Mouse (Mus musculus) pancreas, adult 10 weeks (tissue): Measurements from ENCODE around the gene Ndufs1. TPM values are rescaled to one million over a fixed set of nuclear protein-coding genes. Genes with fewer than 3 reads are reported as not detected.

Experiments
- polyA plus RNA-seq: library from polyadenylated mRNA; stranded (reverse); fragments of 350-450 nt; fragmentation: Illumina TruSeq; extraction: RNeasy Lipid Tissue Mini Kit (QIAGEN cat#74804); gene quantifications from one replicate; pipeline ENCODE4 v1.2.3, GENCODE M21; 2015; ENCODE audit warnings: low read depth, low replicate concordance; ENCODE audit not compliant: insufficient read depth

Ndufs1 gene
- polyA plus RNA-seq: 20.1 TPM

DNA sequence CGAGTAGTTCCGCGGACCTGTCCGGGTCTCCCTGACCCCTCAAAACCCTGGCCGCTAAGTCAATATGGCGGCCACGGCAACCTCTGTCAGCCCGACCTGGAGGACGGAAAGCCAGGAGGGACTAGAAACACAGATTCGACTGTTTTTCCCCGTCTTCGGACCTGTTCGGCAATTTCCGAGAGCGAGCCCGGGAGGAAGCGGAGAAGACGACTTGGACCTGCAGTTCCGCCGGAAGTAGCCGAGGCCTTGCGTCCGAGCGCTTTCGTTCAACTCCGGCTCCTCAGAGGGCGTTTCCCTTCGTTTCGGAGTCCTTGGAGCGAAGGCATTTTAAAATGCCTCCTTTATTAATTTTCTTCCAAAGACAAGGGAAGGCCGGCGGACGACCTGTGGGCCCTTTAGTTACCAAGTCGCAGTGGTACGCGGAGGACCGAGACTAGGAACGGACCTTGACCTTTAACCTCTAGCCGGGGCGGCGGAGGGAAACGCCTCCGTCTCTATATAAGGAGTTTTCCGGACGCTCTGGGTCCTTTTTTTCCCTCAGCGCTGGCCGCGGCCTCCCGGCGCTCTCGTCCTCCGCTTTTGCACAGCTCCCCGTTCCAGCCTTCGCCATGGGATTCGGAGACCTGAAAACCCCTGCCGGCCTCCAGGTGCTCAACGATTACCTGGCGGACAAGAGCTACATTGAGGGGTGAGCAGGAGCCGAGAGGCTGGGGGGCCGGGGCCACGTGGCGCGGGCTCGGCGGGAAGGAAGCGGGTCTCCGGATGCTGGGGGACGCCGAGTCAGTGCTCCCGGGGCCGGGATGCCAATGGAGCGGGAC, at the start of gene Ndufs1, which contains the start of gene Eef1b2:
TSS of gene Ndufs1 (minus strand) at position 230 of the 818 bp plus-strand sequence.
TSS of gene Eef1b2 (plus strand) at position 222 of the 818 bp plus-strand sequence.

DNA sequence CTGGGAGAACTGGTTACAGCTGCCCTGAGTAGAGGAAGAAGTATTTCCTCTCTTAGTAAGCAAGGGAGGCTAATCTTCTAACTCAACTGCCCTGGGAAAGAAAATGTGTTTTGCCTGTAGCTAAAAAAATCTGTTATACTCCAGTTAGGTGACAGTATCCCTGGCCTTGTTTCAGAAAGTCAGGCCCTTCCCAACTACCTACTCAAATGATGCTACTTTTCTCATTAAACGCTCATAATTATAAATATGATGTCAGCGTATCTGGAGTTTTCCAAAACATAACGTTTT, 37.6 kb upstream of the Ndufs1 start, which contains the start of gene Gpr1:
TSS of gene Gpr1 (minus strand) at position 273 of the 288 bp plus-strand sequence.

GRCm38 (mm10) chr1:63114136-63114781, 62.4 kb downstream of the Ndufs1 start, which contains the start of gene Ino80d:
Gene Ino80d, minus strand, starts transcription at chr1:63114667.

Other genes with a start within 250 kb of the Ndufs1 start
- gene Ino80d, start 62.2 kb downstream of the Ndufs1 start, polyA plus RNA-seq: 2.8 TPM
- gene Eef1b2, start within 50 bp of the Ndufs1 start, polyA plus RNA-seq: 274 TPM
- not detected for gene Gpr1, start 37.7 kb upstream of the Ndufs1 start, polyA plus RNA-seq
- 1.1 TPM for gene Zdbf2, start 96.4 kb upstream of the Ndufs1 start, polyA plus RNA-seq